Mouse (Mus musculus): Measurements from ENCODE around the gene Med26. TPM values are rescaled to one million over a fixed set of nuclear protein-coding genes. Genes with fewer than 3 reads are reported as not detected.

The Med26 gene
- polyA plus RNA-seq, 1 experiment from 2014 or later = 11.8 TPM

GRCm38 (mm10) chr8:72555770-72556169 lies 7.7 kb upstream of the Med26 start:
- peaks cover 13% of the 10 kb centered on the region for H3K36me3 ChIP-seq (ENCODE audit: control insufficient read depth, insufficient read depth, low read length)
- H3K27me3 ChIP-seq (replicated peaks; ENCODE audit: control insufficient read depth, insufficient read depth, low read length) = no peaks in the 10 kb centered on the region
- no peak overlapping the region for H3K9ac ChIP-seq (ENCODE audit: low read length)
- no peak for ATAC-seq
- no peaks in the 10 kb centered on the region for H3K4me1 ChIP-seq (ENCODE audit: control insufficient read depth, insufficient read depth, low read length)
- no peak overlapping the region for H3K4me2 ChIP-seq (ENCODE audit: low read length)
- no peak overlapping the region for H3K27ac ChIP-seq (ENCODE audit: low read depth, low read length)
- no peak for DNase-seq (ENCODE audit: low spot score)
- no peaks in the 10 kb centered on the region for H3K9me3 ChIP-seq (replicated peaks; ENCODE audit: control insufficient read depth, low read length)
- 44% methylated on average over 4 of the region's 4 CpGs for WGBS
- H3K4me3 ChIP-seq (ENCODE audit: low read depth, low read length) = no peak overlapping the region

- H3K9me3 ChIP-seq (replicated peaks; ENCODE audit: control insufficient read depth, low read length) = no peaks in the 10 kb centered on the region
- ATAC-seq (no peak), DNase-seq (ENCODE audit: low spot score) (peak; percentile 49)
- no peaks in the 10 kb centered on the region for H3K27me3 ChIP-seq (replicated peaks; ENCODE audit: control insufficient read depth, insufficient read depth, low read length)
- WGBS = 17% methylated on average over 5 of the region's 5 CpGs
- peaks cover 19% of the 10 kb centered on the region for H3K4me1 ChIP-seq (ENCODE audit: control insufficient read depth, insufficient read depth, low read length)
- peak overlapping the region; percentile 95 for H3K4me3 ChIP-seq (ENCODE audit: low read depth, low read length)
- no peaks in the 10 kb centered on the region for H3K36me3 ChIP-seq (ENCODE audit: control insufficient read depth, insufficient read depth, low read length)
- H3K27ac ChIP-seq (ENCODE audit: low read depth, low read length) = no peak overlapping the region
- peak overlapping the region; percentile 80 for H3K9ac ChIP-seq (ENCODE audit: low read length)
- peak overlapping the region; percentile 93 for H3K4me2 ChIP-seq (ENCODE audit: low read length)
Observed at GRCm38 (mm10) chr8:72549314-72549892, 1.3 kb upstream of the Med26 start.

GRCm38 (mm10) chr8:72548644-72549313 lies 709 bp upstream of the Med26 start:
- Histone ChIP-seq H3K4me1 (ENCODE audit: control insufficient read depth, insufficient read depth, low read length) (peaks cover 19% of the 10 kb centered on the region), H3K4me3 (ENCODE audit: low read depth, low read length) (peak overlapping the region; percentile 95), H3K9me3 (replicated peaks; ENCODE audit: control insufficient read depth, low read length) (no peaks in the 10 kb centered on the region), H3K9ac (ENCODE audit: low read length) (peak overlapping the region; percentile 80), H3K27ac (ENCODE audit: low read depth, low read length) (peak overlapping the region; percentile 78), H3K36me3 (ENCODE audit: control insufficient read depth, insufficient read depth, low read length) (peaks cover 4% of the 10 kb centered on the region; the same call in 1 of the 2 replicates), H3K27me3 (replicated peaks; ENCODE audit: control insufficient read depth, insufficient read depth, low read length) (no peaks in the 10 kb centered on the region), H3K4me2 (ENCODE audit: low read length) (peak overlapping the region; percentile 93)
- peak; percentile 75; the same call in 1 of the 2 replicates for ATAC-seq
- under 1% methylated on average over 45 of the region's 45 CpGs for WGBS
- DNase-seq (ENCODE audit: low spot score) = peak; percentile 3

- DNase-seq (ENCODE audit: low spot score) = no peak
- Histone ChIP-seq H3K9me3 (replicated peaks; ENCODE audit: control insufficient read depth, low read length) (no peaks in the 10 kb centered on the region), H3K36me3 (ENCODE audit: control insufficient read depth, insufficient read depth, low read length) (peaks cover 5% of the 10 kb centered on the region; the same call in 1 of the 2 replicates), H3K4me3 (ENCODE audit: low read depth, low read length) (peak overlapping the region; percentile 95), H3K4me1 (ENCODE audit: control insufficient read depth, insufficient read depth, low read length) (peaks cover 19% of the 10 kb centered on the region), H3K4me2 (ENCODE audit: low read length) (peak overlapping the region; percentile 98), H3K27ac (ENCODE audit: low read depth, low read length) (no peak overlapping the region), H3K27me3 (replicated peaks; ENCODE audit: control insufficient read depth, insufficient read depth, low read length) (no peaks in the 10 kb centered on the region), H3K9ac (ENCODE audit: low read length) (peak overlapping the region; percentile 97)
- WGBS = 2% methylated on average over 27 of the region's 27 CpGs
- no peak; the same call in 1 of the 2 replicates for ATAC-seq
Observed at GRCm38 (mm10) chr8:72547122-72547801, 808 bp downstream of the Med26 start.

- no peak for ATAC-seq
- DNase-seq (ENCODE audit: low spot score) = no peak
- peaks cover 5% of the 10 kb centered on the region; the same call in 1 of the 2 replicates for H3K36me3 ChIP-seq (ENCODE audit: control insufficient read depth, insufficient read depth, low read length)
- H3K9me3 ChIP-seq (replicated peaks; ENCODE audit: control insufficient read depth, low read length) = no peaks in the 10 kb centered on the region
- no peak overlapping the region for H3K9ac ChIP-seq (ENCODE audit: low read length)
- no peak overlapping the region for H3K4me3 ChIP-seq (ENCODE audit: low read depth, low read length)
- H3K27ac ChIP-seq (ENCODE audit: low read depth, low read length) = no peak overlapping the region
- no peaks in the 10 kb centered on the region for H3K4me1 ChIP-seq (ENCODE audit: control insufficient read depth, insufficient read depth, low read length)
- no peaks in the 10 kb centered on the region for H3K27me3 ChIP-seq (replicated peaks; ENCODE audit: control insufficient read depth, insufficient read depth, low read length)
- H3K4me2 ChIP-seq (ENCODE audit: low read length) = no peak overlapping the region
Observed at GRCm38 (mm10) chr8:72539234-72539633, 8.8 kb downstream of the Med26 start.

- Histone ChIP-seq H3K27me3 (replicated peaks; ENCODE audit: control insufficient read depth, insufficient read depth, low read length) (no peaks in the 10 kb centered on the region), H3K36me3 (ENCODE audit: control insufficient read depth, insufficient read depth, low read length) (no peaks in the 10 kb centered on the region), H3K4me2 (ENCODE audit: low read length) (no peak overlapping the region), H3K9ac (ENCODE audit: low read length) (no peak overlapping the region), H3K9me3 (replicated peaks; ENCODE audit: control insufficient read depth, low read length) (no peaks in the 10 kb centered on the region), H3K27ac (ENCODE audit: low read depth, low read length) (no peak overlapping the region), H3K4me3 (ENCODE audit: low read depth, low read length) (no peak overlapping the region), H3K4me1 (ENCODE audit: control insufficient read depth, insufficient read depth, low read length) (no peaks in the 10 kb centered on the region)
- ATAC-seq (no peak), DNase-seq (ENCODE audit: low spot score) (no peak)
- 94% methylated on average over 3 of the region's 3 CpGs for WGBS
Observed at GRCm38 (mm10) chr8:72534888-72535287, 13.2 kb downstream of the Med26 start.

- DNase-seq (ENCODE audit: low spot score) = no peak
- no peak overlapping the region for H3K4me3 ChIP-seq (ENCODE audit: low read depth, low read length)
- H3K36me3 ChIP-seq (ENCODE audit: control insufficient read depth, insufficient read depth, low read length) = no peaks in the 10 kb centered on the region
- ATAC-seq = no peak
- H3K9ac ChIP-seq (ENCODE audit: low read length) = no peak overlapping the region
- H3K4me1 ChIP-seq (ENCODE audit: control insufficient read depth, insufficient read depth, low read length) = no peaks in the 10 kb centered on the region
- H3K9me3 ChIP-seq (replicated peaks; ENCODE audit: control insufficient read depth, low read length) = no peaks in the 10 kb centered on the region
- 91% methylated on average over 1 of the region's 1 CpGs for WGBS
- no peak overlapping the region for H3K4me2 ChIP-seq (ENCODE audit: low read length)
- no peaks in the 10 kb centered on the region for H3K27me3 ChIP-seq (replicated peaks; ENCODE audit: control insufficient read depth, insufficient read depth, low read length)
- no peak overlapping the region for H3K27ac ChIP-seq (ENCODE audit: low read depth, low read length)
Observed at GRCm38 (mm10) chr8:72532103-72532502, 16.0 kb downstream of the Med26 start.

- Histone ChIP-seq H3K4me3 (ENCODE audit: low read depth, low read length) (no peak overlapping the region), H3K9ac (ENCODE audit: low read length) (no peak overlapping the region), H3K27ac (ENCODE audit: low read depth, low read length) (no peak overlapping the region), H3K4me2 (ENCODE audit: low read length) (no peak overlapping the region), H3K9me3 (replicated peaks; ENCODE audit: control insufficient read depth, low read length) (no peaks in the 10 kb centered on the region), H3K36me3 (ENCODE audit: control insufficient read depth, insufficient read depth, low read length) (no peaks in the 10 kb centered on the region), H3K27me3 (replicated peaks; ENCODE audit: control insufficient read depth, insufficient read depth, low read length) (no peaks in the 10 kb centered on the region), H3K4me1 (ENCODE audit: control insufficient read depth, insufficient read depth, low read length) (no peaks in the 10 kb centered on the region)
- no peak for ATAC-seq
- no peak for DNase-seq (ENCODE audit: low spot score)
Observed at GRCm38 (mm10) chr8:72521888-72522287, 26.2 kb downstream of the Med26 start.
